Mouse (Mus musculus) CH12.LX (cell line): ENCODE data around the gene Smo. TPM values are rescaled to one million over a fixed set of nuclear protein-coding genes. Genes with fewer than 3 reads are reported as not detected.
A peak's percentile ranks its signal among the peaks of the same experiment; 100 is the strongest.

Source experiments
- DNase-seq: peaks from one replicate; pipeline ENCODE4 v3.0.0-alpha.2; 2013; ENCODE audit errors: extremely low read depth
- H3K27ac ChIP-seq: 2 replicates; pipeline ENCODE4 v1.5.1; 2012; ENCODE audit warnings: low read depth, mild to moderate bottlenecking, control low read depth, moderate library complexity; ENCODE audit not compliant: insufficient read depth
- H3K27me3 ChIP-seq: replicated peaks from 2 replicates; pipeline ENCODE3; 2012; ENCODE audit warnings: inconsistent platforms
- H3K36me3 ChIP-seq, 2 experiments: replicated peaks in 1 of 2; 2 replicates each; pipeline versions ENCODE3 to v1.6.1; 2012; ENCODE audit warnings: inconsistent platforms in 1 of 2, low read length in 1 of 2, mild to moderate bottlenecking in 1 of 2, mixed read lengths in 1 of 2, moderate library complexity in 1 of 2; ENCODE audit not compliant: control insufficient read depth in 1 of 2, insufficient read depth in 1 of 2
- H3K4me1 ChIP-seq, 2 experiments: 2 replicates each; pipeline ENCODE4 v1.6.1; 2012; ENCODE audit warnings: inconsistent platforms in 1 of 2, moderate library complexity in 1 of 2; ENCODE audit not compliant: insufficient read depth in 2 of 2, control insufficient read depth in 1 of 2
- H3K4me2 ChIP-seq: 2 replicates; pipeline ENCODE4 v1.6.1; 2012; ENCODE audit warnings: low read depth, mild to moderate bottlenecking, control low read depth; ENCODE audit not compliant: poor library complexity, insufficient read depth, severe bottlenecking
- H3K4me3 ChIP-seq, 3 experiments: fragments of 150-350 bp in 1 of 3; sonication (generic) in 1 of 3; replicated peaks in 1 of 3; 2 replicates each; pipeline versions ENCODE3 to v1.5.1; 2011 to 2012; ENCODE audit warnings: low read depth in 2 of 3, low read length in 2 of 3, mild to moderate bottlenecking in 2 of 3, moderate library complexity in 2 of 3, control low read depth in 1 of 3, improper control_type of control experiment in 1 of 3, inconsistent platforms in 1 of 3, mixed read lengths in 1 of 3; ENCODE audit not compliant: poor library complexity in 1 of 3
- H3K79me2 ChIP-seq: replicated peaks from 2 replicates; pipeline ENCODE4 v1.6.1; 2012; ENCODE audit warnings: mild to moderate bottlenecking, moderate library complexity; ENCODE audit not compliant: control insufficient read depth, poor library complexity, insufficient read depth, severe bottlenecking; ENCODE audit errors: extremely low read depth
- H3K9ac ChIP-seq: 2 replicates; pipeline ENCODE4 v1.6.1; 2012; ENCODE audit warnings: low read depth, mild to moderate bottlenecking, control low read depth, moderate library complexity; ENCODE audit not compliant: insufficient read depth
- H3K9me3 ChIP-seq: replicated peaks from 2 replicates; pipeline ENCODE3; 2012; ENCODE audit warnings: low read length, inconsistent platforms, mixed read lengths
- BHLHE40 ChIP-seq: IDR thresholded peaks from 2 replicates; pipeline ENCODE4 v1.6.1; 2011; ENCODE audit warnings: mild to moderate bottlenecking, low read depth, low read length, improper control_type of control experiment
- CHD1 ChIP-seq: IDR thresholded peaks from 2 replicates; pipeline ENCODE4 v1.6.1; 2012; ENCODE audit warnings: low read depth, low read length, improper control_type of control experiment, inconsistent platforms
- CHD2 ChIP-seq: IDR thresholded peaks from 2 replicates; pipeline ENCODE4 v1.6.1; 2011; ENCODE audit warnings: low read length, improper control_type of control experiment
- E2F4 ChIP-seq: IDR thresholded peaks from 2 replicates; pipeline ENCODE4 v1.6.1; 2011; ENCODE audit warnings: low read depth, low read length, improper control_type of control experiment; ENCODE audit not compliant: insufficient replicate concordance
- ELF1 ChIP-seq: IDR thresholded peaks from 2 replicates; pipeline ENCODE4 v1.6.1; 2014; ENCODE audit warnings: low read depth, mild to moderate bottlenecking, inconsistent platforms, low read length, improper control_type of control experiment
- ETS1 ChIP-seq: conservative IDR thresholded peaks from 2 replicates; pipeline ENCODE4 v1.6.1; 2012; ENCODE audit warnings: low read depth, mild to moderate bottlenecking, inconsistent platforms, low read length, improper control_type of control experiment, moderate library complexity
- HCFC1 ChIP-seq: IDR thresholded peaks from 2 replicates; pipeline ENCODE4 v1.6.1; 2012; ENCODE audit warnings: low read depth, mild to moderate bottlenecking, inconsistent platforms, low read length, improper control_type of control experiment
- IRF4 ChIP-seq: IDR thresholded peaks from 2 replicates; pipeline ENCODE4 v1.6.1; 2014; ENCODE audit warnings: low read depth, mild to moderate bottlenecking, inconsistent platforms, low read length, improper control_type of control experiment
- JUN ChIP-seq: IDR thresholded peaks from 2 replicates; pipeline ENCODE4 v1.6.1; 2011; ENCODE audit warnings: low read depth, mild to moderate bottlenecking, low read length, improper control_type of control experiment, moderate library complexity; ENCODE audit not compliant: insufficient read depth
- JUND ChIP-seq: conservative IDR thresholded peaks from 2 replicates; pipeline ENCODE4 v1.6.1; 2011; ENCODE audit warnings: low read depth, low read length, improper control_type of control experiment
- KAT2A ChIP-seq: IDR thresholded peaks from 2 replicates; pipeline ENCODE4 v1.6.1; 2012; ENCODE audit warnings: low read length, improper control_type of control experiment, inconsistent platforms; ENCODE audit not compliant: insufficient replicate concordance
- MAX ChIP-seq: IDR thresholded peaks from 2 replicates; pipeline ENCODE4 v1.6.1; 2011; ENCODE audit warnings: low read length, improper control_type of control experiment
- MAZ ChIP-seq: IDR thresholded peaks from 2 replicates; pipeline ENCODE4 v1.6.1; 2012; ENCODE audit warnings: low read depth, mild to moderate bottlenecking, inconsistent platforms, low read length, improper control_type of control experiment, moderate library complexity
- MEF2A ChIP-seq: IDR thresholded peaks from 2 replicates; pipeline ENCODE4 v1.6.1; 2014; ENCODE audit warnings: low read depth, mild to moderate bottlenecking, inconsistent platforms, low read length, improper control_type of control experiment, borderline replicate concordance
- MXI1 ChIP-seq: IDR thresholded peaks from 2 replicates; pipeline ENCODE4 v1.6.1; 2011; ENCODE audit warnings: mild to moderate bottlenecking, low read depth, low read length, improper control_type of control experiment
- MYC ChIP-seq: IDR thresholded peaks from 2 replicates; pipeline ENCODE4 v1.6.1; 2011; ENCODE audit warnings: low read depth, mild to moderate bottlenecking, improper control_type of control experiment, low read length
- NELFE ChIP-seq: IDR thresholded peaks from 2 replicates; pipeline ENCODE4 v1.6.1; 2011; ENCODE audit warnings: low read depth, low read length, improper control_type of control experiment
- NRF1 ChIP-seq: IDR thresholded peaks from 2 replicates; pipeline ENCODE4 v1.6.1; 2014; ENCODE audit warnings: low read depth, mild to moderate bottlenecking, inconsistent platforms, low read length, improper control_type of control experiment, moderate library complexity
- POLR2A ChIP-seq: IDR thresholded peaks from 2 replicates; pipeline ENCODE4 v1.6.1; 2011; ENCODE audit warnings: low read depth, mild to moderate bottlenecking, improper control_type of control experiment, low read length
- RAD21 ChIP-seq: IDR thresholded peaks from 2 replicates; pipeline ENCODE4 v1.6.1; 2011; ENCODE audit warnings: low read depth, mild to moderate bottlenecking, low read length, improper control_type of control experiment, moderate library complexity
- RCOR1 ChIP-seq: conservative IDR thresholded peaks from 2 replicates; pipeline ENCODE4 v1.6.1; 2012; ENCODE audit warnings: low read depth, mild to moderate bottlenecking, inconsistent platforms, low read length, improper control_type of control experiment
- SIN3A ChIP-seq: IDR thresholded peaks from 2 replicates; pipeline ENCODE4 v1.6.1; 2012; ENCODE audit warnings: low read length, improper control_type of control experiment, inconsistent platforms
- SMC3 ChIP-seq: IDR thresholded peaks from 2 replicates; pipeline ENCODE4 v1.6.1; 2011; ENCODE audit warnings: low read depth, low read length, improper control_type of control experiment
- TBP ChIP-seq: conservative IDR thresholded peaks from 2 replicates; pipeline ENCODE4 v1.6.1; 2011; ENCODE audit warnings: low read depth, low read length, improper control_type of control experiment
- TCF12 ChIP-seq: IDR thresholded peaks from 2 replicates; pipeline ENCODE4 v1.6.1; 2014; ENCODE audit warnings: low read depth, mild to moderate bottlenecking, inconsistent platforms, low read length, improper control_type of control experiment
- UBTF ChIP-seq: IDR thresholded peaks from 2 replicates; pipeline ENCODE4 v1.6.1; 2012; ENCODE audit warnings: low read depth, mild to moderate bottlenecking, inconsistent platforms, low read length, improper control_type of control experiment, moderate library complexity
- USF1 ChIP-seq: IDR thresholded peaks from 2 replicates; pipeline ENCODE4 v1.6.1; 2014; ENCODE audit warnings: low read depth, mild to moderate bottlenecking, inconsistent platforms, low read length, improper control_type of control experiment
- USF2 ChIP-seq: conservative IDR thresholded peaks from 2 replicates; pipeline ENCODE4 v1.6.1; 2011; ENCODE audit warnings: low read depth, low read length, improper control_type of control experiment
- ZMIZ1 ChIP-seq: IDR thresholded peaks from 2 replicates; pipeline ENCODE4 v1.6.1; 2012; ENCODE audit warnings: low read depth, mild to moderate bottlenecking, inconsistent platforms, low read length, improper control_type of control experiment
- dilution Hi-C: fragments of 300-500 bp; cut with MboI; formaldehyde crosslinking; loops from 2 replicates; pipeline ENCODE4 v1.14.3; 2020; ENCODE audit warnings: low sequenced_read_pairs; ENCODE audit not compliant: extremely low pct_unique_long_range_greater_than_20kb, extremely low pct_ligation_motif_present
- in situ Hi-C: fragments of 300-500 bp; cut with MboI; formaldehyde crosslinking; loops from 3 replicates; pipeline ENCODE4 v1.14.3; 2019; ENCODE audit warnings: low sequenced_read_pairs, low pct_ligation_motif_present, low pct_unique_long_range_greater_than_20kb, mixed read lengths
- polyA plus RNA-seq: library from polyadenylated mRNA; unstranded; fragments of >175 nt; gene quantifications from 2 replicates; pipeline ENCODE4 v1.2.1, GENCODE M21; 2012; ENCODE audit warnings: low read depth; ENCODE audit not compliant: insufficient read length
- total RNA-seq, 2 experiments: library from RNA; depleted of rRNA; stranded (reverse); fragments of 300-350 nt in 1 of 2; fragments of >200 nt in 1 of 2; gene quantifications; 2 replicates each; pipeline ENCODE4 v1.2.3; 2012 to 2014

Gene Smo
- total and polyA plus RNA-seq, 3 experiments: 0.04 to 0.17 TPM; not detected in 1

DNA sequence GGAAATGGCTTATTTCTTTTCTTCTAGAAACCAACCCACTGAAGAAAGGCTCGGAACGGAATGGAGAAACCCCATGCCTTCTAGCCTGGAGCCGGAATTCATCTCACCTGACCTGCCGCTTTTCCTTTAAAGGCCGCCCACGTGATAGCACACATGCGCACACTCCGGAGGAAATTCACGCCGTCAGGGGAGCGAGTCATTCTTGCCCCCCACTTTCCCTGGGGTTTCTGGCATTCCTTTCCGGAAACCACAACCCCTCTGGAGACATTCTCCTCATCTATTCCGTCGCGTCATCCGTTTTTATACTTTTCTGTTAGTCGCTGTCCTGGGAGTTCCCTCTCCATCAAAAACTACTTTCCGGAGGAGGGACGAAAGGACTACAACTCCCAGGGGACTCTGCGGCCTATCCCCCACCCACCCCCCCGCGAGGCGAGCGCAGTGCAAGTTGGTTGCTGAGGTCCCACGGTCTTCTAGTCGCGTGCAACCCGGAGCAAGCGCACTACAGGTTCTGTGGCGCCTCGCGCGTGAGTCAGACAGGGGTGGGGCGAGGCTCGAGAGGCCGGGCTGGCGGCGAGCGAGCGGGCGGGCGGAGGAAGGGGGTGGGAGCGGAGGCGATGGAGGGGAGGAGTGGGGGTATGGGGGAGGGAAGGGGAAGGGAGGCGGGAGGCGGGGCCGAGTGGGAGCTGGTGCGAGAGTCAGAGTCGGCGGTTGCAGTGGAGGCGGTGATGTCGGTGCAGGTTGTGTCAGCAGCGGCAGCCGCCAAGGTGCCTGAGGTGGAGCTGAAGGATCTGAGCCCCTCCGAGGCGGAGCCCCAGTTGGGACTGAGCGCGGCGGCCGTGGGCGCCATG is 32.7 kb downstream of the Smo start, which contains the start of gene Ahcyl2:
Ahcyl2 (plus strand) TSS at position 199 of the 848 bp plus-strand sequence.
- peak within 1 kb of the TSS; percentile 86 for H3K9ac ChIP-seq
- H3K9me3 ChIP-seq: peaks cover 3% of the 10 kb centered on the region
- peak within 1 kb of the TSS; percentile 60 for H3K4me2 ChIP-seq
- peak within 1 kb of the TSS; percentile 81 to 94 (median 94) for H3K4me3 ChIP-seq
- H3K79me2 ChIP-seq: peaks cover 20% of the 10 kb centered on the region
- no peaks in the 10 kb centered on the region for H3K27me3 ChIP-seq
- peak; percentile 93 for TF ChIP-seq BHLHE40
- TF ChIP-seq NELFE: peak; percentile 75
- TF ChIP-seq TCF12: peak; percentile 38; the same call in 1 of the 2 replicates
- TF ChIP-seq MAZ: peak; percentile 58
- peak; percentile 90 for TF ChIP-seq MYC
- peak; percentile 87 for TF ChIP-seq USF2
- TF ChIP-seq IRF4: peak; percentile 27; the same call in 1 of the 2 replicates
- no peak for TF ChIP-seq E2F4
- peak; percentile 18; the same call in 1 of the 2 replicates for TF ChIP-seq CHD2
- peak; percentile 97 for TF ChIP-seq MAX
- no peak for TF ChIP-seq CHD1
- peak; percentile 89 for TF ChIP-seq HCFC1
- TF ChIP-seq SIN3A: peak; percentile 77
- peak; percentile 82 for TF ChIP-seq POLR2A
- no peak for TF ChIP-seq UBTF
- TF ChIP-seq RAD21: no peak
- peak; percentile 47; the same call in 1 of the 2 replicates for TF ChIP-seq ELF1
- no peak for TF ChIP-seq RCOR1
- TF ChIP-seq USF1: peak; percentile 91
- TF ChIP-seq JUN: peak; percentile 6; the same call in 1 of the 2 replicates
- TF ChIP-seq ETS1: peak; percentile 58
- no peak for TF ChIP-seq MEF2A
- TF ChIP-seq TBP: peak; percentile 79
- TF ChIP-seq KAT2A: peak; percentile 66; the same call in 1 of the 2 replicates
- TF ChIP-seq ZMIZ1: peak; percentile 64; the same call in 1 of the 2 replicates
- peak; percentile 81 for TF ChIP-seq NRF1
- TF ChIP-seq MXI1: peak; percentile 91
- 0 out of 2 replicates have a peak, but pooled peaks have one; percentile 39 for TF ChIP-seq JUND
- no peak for TF ChIP-seq SMC3
- H3K4me1 ChIP-seq: peaks cover 0 to 23% of the 10 kb centered on the region in 2 experiments; a peak in 3 of 4 replicates
- peaks cover 0 to 7% of the 10 kb centered on the region in 2 experiments for H3K36me3 ChIP-seq
- dilution Hi-C loops: no loop called here
- peak within 1 kb of the TSS; percentile 62 for H3K27ac ChIP-seq
- peak; percentile 97 for DNase-seq
- in situ Hi-C loops: loop anchor here (5.0 kb wide), 1 partner anchor 59 kb away; no protein-coding TSS in a partner anchor
